Mouse (Mus musculus): ENCODE data around the gene Zfp445.

Zfp445 gene

GRCm38 (mm10) chr9:122836126-122836525 is 29.7 kb downstream of the Zfp445 start:
- no peak for DNase-seq

GRCm38 (mm10) chr9:122829826-122830380 is 35.9 kb downstream of the Zfp445 start:
- no peak for DNase-seq

GRCm38 (mm10) chr9:122826743-122827142 is 39.1 kb downstream of the Zfp445 start:
- DNase-seq, result no peak

GRCm38 (mm10) chr9:122823374-122824017 is 42.3 kb downstream of the Zfp445 start:
- DNase-seq, result no peak

- DNase-seq, result no peak
Observed at GRCm38 (mm10) chr9:122815239-122815851, 50.5 kb downstream of the Zfp445 start.

GRCm38 (mm10) chr9:122814775-122815174 is 51.0 kb downstream of the Zfp445 start:
- DNase-seq, result no peak

- peak in 1 of 2 experiments; percentile 32 for DNase-seq
Observed at GRCm38 (mm10) chr9:122812386-122812785, 53.4 kb downstream of the Zfp445 start.

GRCm38 (mm10) chr9:122810212-122810611 is 55.6 kb downstream of the Zfp445 start:
- DNase-seq, result no peak

GRCm38 (mm10) chr9:122807186-122807585 is 58.6 kb downstream of the Zfp445 start:
- no peak for DNase-seq

- DNase-seq, result no peak
Observed at GRCm38 (mm10) chr9:122805845-122806341, 59.9 kb downstream of the Zfp445 start.

GRCm38 (mm10) chr9:122805053-122805844 is 60.6 kb downstream of the Zfp445 start, which contains the start of gene Tcaim:
Tcaim (plus strand) TSS chr9:122805539.
- peak; percentile 97 for DNase-seq

All from cerebellum, postnatal 14 days (tissue).